Mouse (Mus musculus) stomach, postnatal 0 days (tissue): ENCODE measurements around the gene Dusp14. TPM values are rescaled to one million over a fixed set of nuclear protein-coding genes. Genes with fewer than 3 reads are reported as not detected.
A peak's percentile ranks its signal among the peaks of the same experiment; 100 is the strongest.

Source experiments
- ATAC-seq: fragments of 200-750 bp; cut with Nextera tagmentation; 2 replicates; pipeline ENCODE4 v1.8.0; 2017; ENCODE audit not compliant: low FRiP score, low TSS enrichment
- DNase-seq: peaks from one replicate; pipeline ENCODE4 v3.0.0-alpha.2; 2016; ENCODE audit warnings: low spot score
- H3K27ac ChIP-seq: fragments of 300-500 bp; sonication (generic); replicated peaks from 2 replicates; pipeline ENCODE4 v1.5.1; 2014; ENCODE audit warnings: mild to moderate bottlenecking, control low read depth
- H3K27me3 ChIP-seq: fragments of 300-500 bp; sonication (generic); 2 replicates; pipeline ENCODE4 v1.6.1; 2014; ENCODE audit warnings: low read length; ENCODE audit not compliant: control insufficient read depth, insufficient read depth
- H3K36me3 ChIP-seq: fragments of 300-500 bp; sonication (generic); 2 replicates; pipeline ENCODE4 v1.6.1; 2014; ENCODE audit warnings: low read length, mixed read lengths; ENCODE audit not compliant: control insufficient read depth, insufficient read depth
- H3K4me1 ChIP-seq: fragments of 300-500 bp; sonication (generic); replicated peaks from 2 replicates; pipeline ENCODE4 v1.6.1; 2014; ENCODE audit warnings: antibody characterized with exemption; ENCODE audit not compliant: control insufficient read depth, insufficient read depth
- H3K4me2 ChIP-seq: fragments of 300-500 bp; sonication (generic); replicated peaks from 2 replicates; pipeline ENCODE4 v1.6.1; 2014; ENCODE audit warnings: low read depth, mild to moderate bottlenecking, control low read depth, moderate library complexity
- H3K4me3 ChIP-seq: fragments of 300-500 bp; sonication (generic); 2 replicates; pipeline ENCODE4 v1.5.1; 2014; ENCODE audit warnings: low read depth, low read length, control low read depth
- H3K9ac ChIP-seq: fragments of 300-500 bp; sonication (generic); 2 replicates; pipeline ENCODE4 v1.6.1; 2014; ENCODE audit warnings: mild to moderate bottlenecking, low read length, control low read depth, mixed read lengths
- H3K9me3 ChIP-seq: fragments of 300-500 bp; sonication (generic); 2 replicates; pipeline ENCODE4 v1.6.1; 2016; ENCODE audit warnings: low read length; ENCODE audit not compliant: control insufficient read depth
- CTCF ChIP-seq: IDR thresholded peaks from 2 replicates; pipeline ENCODE4 v1.5.1; 2016; ENCODE audit warnings: antibody characterized with exemption, low read depth, mild to moderate bottlenecking, moderate library complexity
- EP300 ChIP-seq: optimal IDR thresholded peaks from 2 replicates; pipeline ENCODE3; 2016; ENCODE audit warnings: antibody characterized with exemption
- WGBS: fragments of 180-500 bp; shearing (Covaris S2); extraction: QIAGEN DNeasy Blood & Tissue Kit; methylation state at CpG from one replicate; pipeline ENCODE4 v1.1.7; 2014; 5-methylcytosine and 5-hydroxymethylcytosine counted together
- polyA plus RNA-seq: library from polyadenylated mRNA; unstranded; fragments of >200 nt; fragmentation: Nextera tagmentation; extraction: Ambion mirVana; gene quantifications from 2 replicates; pipeline ENCODE4 v1.2.1, GENCODE M21; 2015

Gene Dusp14
- polyA plus RNA-seq, 1 experiment from 2014 or later: 118 TPM

DNA sequence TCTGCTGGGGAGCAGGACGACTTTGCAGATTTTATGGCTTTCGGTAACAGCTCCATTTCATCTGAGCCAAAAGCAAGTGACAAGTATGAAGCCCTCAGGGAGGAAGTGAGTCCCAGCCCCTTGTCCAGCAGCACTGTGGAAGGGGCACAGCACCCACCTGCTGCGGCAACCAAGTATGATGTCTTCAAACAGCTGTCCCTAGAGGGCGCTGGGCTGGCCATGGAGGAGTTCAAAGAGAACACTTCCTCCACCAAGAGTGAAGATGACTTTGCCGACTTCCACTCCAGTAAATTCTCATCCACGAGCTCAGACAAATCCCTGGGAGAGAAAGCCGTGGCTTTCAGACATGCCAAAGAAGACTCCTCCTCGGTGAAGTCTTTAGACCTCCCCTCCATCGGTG, 60.1 kb downstream of the Dusp14 start:
- H3K4me2 ChIP-seq: no peak overlapping the region
- no peaks in the 10 kb centered on the region for H3K4me1 ChIP-seq
- H3K9ac ChIP-seq: no peak overlapping the region
- TF ChIP-seq CTCF: peak; percentile 51
- no peak for TF ChIP-seq EP300
- no peaks in the 10 kb centered on the region for H3K27me3 ChIP-seq
- H3K4me3 ChIP-seq: no peak overlapping the region
- no peak overlapping the region for H3K27ac ChIP-seq
- peaks cover 14% of the 10 kb centered on the region for H3K36me3 ChIP-seq
- H3K9me3 ChIP-seq: no peaks in the 10 kb centered on the region
- DNase-seq (no peak), ATAC-seq (no peak)
- WGBS: 83% methylated on average over 9 of the region's 9 CpGs

GRCm38 (mm10) chr11:84003986-84004385, 65.1 kb downstream of the Dusp14 start:
- H3K27me3 ChIP-seq: no peaks in the 10 kb centered on the region
- peaks cover 4% of the 10 kb centered on the region for H3K36me3 ChIP-seq
- no peak overlapping the region for H3K4me2 ChIP-seq
- no peak overlapping the region for H3K9ac ChIP-seq
- no peak for TF ChIP-seq CTCF
- no peak for TF ChIP-seq EP300
- H3K4me1 ChIP-seq: no peaks in the 10 kb centered on the region
- no peak for DNase-seq
- H3K27ac ChIP-seq: no peak overlapping the region
- WGBS: 87% methylated on average over 6 of the region's 6 CpGs
- no peak overlapping the region for H3K4me3 ChIP-seq
- H3K9me3 ChIP-seq: no peaks in the 10 kb centered on the region
- ATAC-seq: no peak

DNA sequence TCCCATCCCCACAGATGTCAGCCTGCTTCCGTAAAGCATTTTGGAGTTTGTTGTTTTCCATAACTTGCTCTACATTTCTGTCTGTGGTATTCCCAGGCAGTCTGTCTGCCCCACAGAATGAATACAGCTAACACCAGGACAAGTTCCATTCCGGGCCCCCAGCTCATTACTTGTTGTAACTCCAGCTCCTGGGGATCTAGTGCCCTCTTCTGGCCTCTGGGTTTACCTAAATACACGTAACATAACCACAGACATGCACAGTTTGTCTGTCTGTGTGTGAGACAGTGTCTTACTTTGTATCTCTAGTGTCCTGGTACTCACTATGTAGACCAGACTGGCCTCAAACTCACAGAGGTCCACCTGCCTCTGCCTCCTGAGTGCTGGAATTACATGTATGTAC, 67.8 kb downstream of the Dusp14 start:
- Histone ChIP-seq H3K9ac (no peak overlapping the region), H3K4me3 (no peak overlapping the region), H3K4me2 (no peak overlapping the region), H3K9me3 (no peaks in the 10 kb centered on the region), H3K36me3 (peaks cover 3% of the 10 kb centered on the region; the same call in 1 of the 2 replicates), H3K27ac (no peak overlapping the region), H3K4me1 (no peaks in the 10 kb centered on the region), H3K27me3 (no peaks in the 10 kb centered on the region)
- ATAC-seq (no peak), DNase-seq (no peak)
- TF ChIP-seq EP300: no peak
- TF ChIP-seq CTCF: peak; percentile 49
- 93% methylated on average over 3 of the region's 3 CpGs for WGBS

DNA sequence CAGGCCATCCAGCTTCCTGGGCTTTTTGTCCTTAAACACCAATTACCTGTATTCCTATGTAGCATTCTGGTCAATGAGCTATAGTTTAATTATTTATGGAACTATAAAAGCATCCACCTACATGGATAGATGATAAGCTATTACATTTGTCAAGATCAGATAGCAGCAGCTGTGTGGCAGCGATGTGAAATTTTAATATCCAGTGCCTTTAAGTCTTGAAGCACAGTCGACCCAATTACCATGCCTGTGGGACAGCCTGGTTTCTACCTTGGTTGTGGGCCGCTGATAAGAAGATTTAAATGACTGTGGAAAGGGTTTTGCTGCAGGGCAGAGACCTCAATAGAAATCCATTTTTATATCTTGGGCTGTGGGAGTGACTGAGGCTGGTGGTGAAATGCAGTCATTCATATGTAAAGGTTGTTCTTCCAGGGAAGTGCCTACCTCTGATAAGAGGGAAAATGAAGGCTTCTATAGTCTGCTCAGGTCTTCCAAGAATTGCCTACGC, 69.6 kb downstream of the Dusp14 start:
- TF ChIP-seq CTCF (no peak), EP300 (no peak)
- ATAC-seq (no peak), DNase-seq (no peak)
- Histone ChIP-seq H3K9me3 (no peaks in the 10 kb centered on the region), H3K4me3 (no peak overlapping the region), H3K9ac (no peak overlapping the region), H3K27ac (no peak overlapping the region), H3K27me3 (no peaks in the 10 kb centered on the region), H3K36me3 (peaks cover 6% of the 10 kb centered on the region; the same call in 1 of the 2 replicates), H3K4me2 (no peak overlapping the region), H3K4me1 (no peaks in the 10 kb centered on the region)
- WGBS: 90% methylated on average over 4 of the region's 4 CpGs

GRCm38 (mm10) chr11:83998993-83999392, 70.1 kb downstream of the Dusp14 start:
- no peaks in the 10 kb centered on the region for H3K4me1 ChIP-seq
- no peak overlapping the region for H3K27ac ChIP-seq
- 89% methylated on average over 3 of the region's 3 CpGs for WGBS
- no peaks in the 10 kb centered on the region for H3K9me3 ChIP-seq
- TF ChIP-seq CTCF (no peak), EP300 (no peak)
- H3K4me3 ChIP-seq: no peak overlapping the region
- H3K36me3 ChIP-seq: peaks cover 6% of the 10 kb centered on the region; the same call in 1 of the 2 replicates
- ATAC-seq (no peak), DNase-seq (no peak)
- no peak overlapping the region for H3K4me2 ChIP-seq
- H3K9ac ChIP-seq: no peak overlapping the region
- no peaks in the 10 kb centered on the region for H3K27me3 ChIP-seq

Other genes starting within 250 kb of the Dusp14 start
- 4.8 and 5.0 TPM in 2 replicates for gene Hnf1b, start 219.2 kb downstream of the Dusp14 start, polyA plus RNA-seq
- gene Ddx52, start 127.2 kb downstream of the Dusp14 start, polyA plus RNA-seq: 15.1 and 15.3 TPM in 2 replicates
- 7.2 TPM in 2 replicates for gene Synrg, start 104.8 kb downstream of the Dusp14 start, polyA plus RNA-seq
- 12.5 and 13.2 TPM in 2 replicates for gene Tada2a, start 60.3 kb upstream of the Dusp14 start, polyA plus RNA-seq
- 4.5 TPM in 2 replicates for gene Acaca, start 60.4 kb upstream of the Dusp14 start, polyA plus RNA-seq
- gene Gm11437, start 98.2 kb upstream of the Dusp14 start, polyA plus RNA-seq: not detected in 2 replicates